Mouse (Mus musculus): ENCODE data around the gene Slc9b1. TPM values are rescaled to one million over a fixed set of nuclear protein-coding genes. Genes with fewer than 3 reads are reported as not detected.

Slc9b1 gene
- total RNA-seq (2021) = under 1 TPM; 0.23 to 0.44 TPM

GRCm38 (mm10) chr3:135347739-135348264, at the start of gene Slc9b1:
Gene Slc9b1 (plus strand): TSS chr3:135348029.
- no peak for DNase-seq (ENCODE audit: extremely low spot score in 1 of 2, low spot score in 1 of 2)

DNA sequence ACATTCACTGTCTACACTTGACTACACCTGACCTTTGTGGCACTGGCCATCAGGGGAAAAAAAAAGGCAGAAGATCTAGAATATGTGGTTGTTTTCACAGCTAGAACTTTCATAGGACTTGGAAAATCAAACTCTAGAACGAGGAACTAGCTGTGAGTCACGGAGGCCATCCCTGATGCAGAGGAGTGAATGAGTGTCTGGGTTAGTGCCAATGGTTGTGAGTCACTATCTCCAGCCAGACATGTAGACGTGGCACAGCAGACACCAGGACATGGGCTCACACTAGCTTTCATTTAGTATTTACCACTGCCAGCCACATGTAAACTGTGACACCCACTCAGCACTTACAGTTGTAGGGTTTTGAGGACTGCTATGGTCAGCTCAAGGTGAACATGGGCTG, 49.3 kb upstream of the Slc9b1 start:
- no peak for DNase-seq (ENCODE audit: extremely low spot score in 1 of 2, low spot score in 1 of 2)

- DNase-seq (ENCODE audit: extremely low spot score in 1 of 2, low spot score in 1 of 2) = no peak
Measured at GRCm38 (mm10) chr3:135300081-135300480, 47.7 kb upstream of the Slc9b1 start.

GRCm38 (mm10) chr3:135304060-135304459, 43.8 kb upstream of the Slc9b1 start:
- no peak for DNase-seq (ENCODE audit: extremely low spot score in 1 of 2, low spot score in 1 of 2)

DNA sequence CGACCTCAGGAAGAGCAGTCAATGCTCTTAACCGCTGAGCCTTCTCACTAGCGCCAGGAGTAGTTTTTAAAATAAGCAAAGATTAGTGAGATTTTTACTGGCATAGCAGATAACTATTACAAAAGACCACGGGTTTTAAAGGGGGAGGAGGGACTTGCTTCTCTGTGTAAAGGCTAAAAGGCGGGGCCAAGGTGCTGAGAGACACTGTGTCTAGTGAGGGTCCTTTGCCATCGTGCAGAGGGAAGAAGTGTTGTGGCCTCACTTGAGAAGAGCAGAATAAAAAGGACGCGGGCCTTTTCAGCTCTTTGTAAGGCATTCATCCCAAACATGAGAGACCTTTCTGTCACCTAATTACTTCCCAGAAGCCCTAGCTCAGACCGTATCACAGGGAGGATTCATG, 43.3 kb upstream of the Slc9b1 start:
- DNase-seq (ENCODE audit: extremely low spot score in 1 of 2, low spot score in 1 of 2) = no peak

DNA sequence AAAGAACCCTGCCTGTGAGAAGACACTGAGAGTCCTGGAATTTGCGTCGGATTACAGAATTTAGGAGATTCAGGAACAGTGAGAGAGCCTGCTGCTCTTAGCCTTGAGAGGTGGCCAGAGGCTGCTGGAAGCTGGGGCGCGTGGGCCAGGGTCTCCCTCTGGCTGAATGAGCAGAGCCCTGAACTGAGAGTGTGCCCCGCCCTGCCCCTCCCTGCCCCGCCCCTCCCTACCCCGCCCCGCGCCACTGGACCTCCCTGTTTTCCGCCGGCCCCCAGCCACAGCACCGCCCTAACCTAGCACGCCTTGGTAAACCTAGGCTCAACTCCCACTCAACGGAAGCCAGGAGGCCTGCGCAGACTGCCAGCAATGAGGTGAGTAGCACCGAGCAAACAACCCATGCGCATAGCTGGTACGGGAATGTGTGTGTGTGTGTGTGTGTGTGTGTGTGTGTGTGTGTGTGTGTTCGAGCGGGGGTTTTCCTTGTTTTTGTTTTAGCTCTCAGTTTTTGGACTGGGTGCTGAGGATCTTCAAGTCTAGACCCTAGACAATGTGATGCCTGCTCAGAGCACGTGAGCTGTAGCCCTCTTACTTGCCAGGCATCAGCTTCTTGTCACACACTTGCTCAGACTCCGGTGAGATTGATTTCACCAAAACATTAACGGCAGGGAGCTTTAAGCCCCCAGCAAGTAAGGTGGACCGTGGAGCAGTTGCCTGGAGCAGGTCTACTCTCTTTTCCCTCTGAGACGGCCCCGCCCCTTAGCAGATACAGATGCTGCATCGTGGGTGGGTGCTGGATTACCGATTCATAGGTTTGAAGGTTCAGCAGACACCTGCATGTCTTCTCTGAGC, 40.2 kb upstream of the Slc9b1 start, which contains the start of gene Slc9b2:
Slc9b2 (plus strand) TSS at position 290 of the 849 bp plus-strand sequence.
- peak in 1 of 2 experiments; percentile 17 for DNase-seq (ENCODE audit: extremely low spot score in 1 of 2, low spot score in 1 of 2)

DNA sequence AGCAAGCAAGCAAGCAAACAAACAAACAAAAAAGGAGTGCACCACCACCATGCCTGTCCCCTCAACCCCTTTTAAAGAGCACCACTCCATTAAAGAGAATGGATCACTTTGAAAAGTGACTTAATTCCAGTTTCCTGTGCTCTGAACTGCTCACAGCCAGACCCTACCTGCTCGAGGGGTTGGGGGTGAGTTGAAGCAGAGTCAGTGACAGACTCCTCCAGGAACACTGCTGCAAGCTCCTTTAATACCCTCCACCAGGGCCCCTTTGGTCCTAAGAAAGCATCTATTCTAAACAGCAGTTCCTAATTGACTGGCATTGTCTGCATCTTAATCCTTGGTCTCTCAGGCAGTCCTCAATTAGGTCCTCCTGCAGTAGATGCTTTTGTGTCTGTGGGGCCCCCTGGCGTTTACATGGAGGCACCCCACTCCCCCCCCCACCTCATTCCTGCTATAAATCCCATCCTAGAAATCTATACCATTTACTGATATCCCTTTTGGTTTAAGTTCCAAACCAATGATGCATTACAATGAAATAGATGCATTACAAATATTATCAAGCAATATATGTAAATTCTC, 34.8 kb upstream of the Slc9b1 start:
- no peak for DNase-seq (ENCODE audit: extremely low spot score in 1 of 2, low spot score in 1 of 2)

- DNase-seq (ENCODE audit: extremely low spot score in 1 of 2, low spot score in 1 of 2) = no peak
Measured at GRCm38 (mm10) chr3:135313727-135314126, 34.1 kb upstream of the Slc9b1 start.

DNA sequence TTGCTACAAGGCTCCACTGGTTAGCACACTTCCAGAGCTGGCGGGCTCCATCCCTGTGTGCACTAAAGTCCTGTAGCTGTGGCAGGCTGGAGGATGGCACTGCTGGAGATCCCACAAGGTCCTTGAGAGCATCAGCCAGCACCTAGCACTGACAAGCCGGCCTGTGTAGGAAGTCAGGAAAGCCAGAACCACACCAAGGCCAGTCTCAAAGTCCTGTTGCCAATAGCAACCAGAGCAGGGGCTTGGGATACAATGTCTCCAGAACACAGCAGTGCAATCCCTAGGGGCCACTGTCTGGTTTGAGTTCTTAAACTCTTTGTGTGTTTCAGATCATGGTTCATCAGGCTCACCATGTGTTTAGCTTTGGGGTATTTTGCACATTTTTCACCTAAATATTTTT, 33.0 kb upstream of the Slc9b1 start:
- no peak for DNase-seq (ENCODE audit: extremely low spot score in 1 of 2, low spot score in 1 of 2)

DNA sequence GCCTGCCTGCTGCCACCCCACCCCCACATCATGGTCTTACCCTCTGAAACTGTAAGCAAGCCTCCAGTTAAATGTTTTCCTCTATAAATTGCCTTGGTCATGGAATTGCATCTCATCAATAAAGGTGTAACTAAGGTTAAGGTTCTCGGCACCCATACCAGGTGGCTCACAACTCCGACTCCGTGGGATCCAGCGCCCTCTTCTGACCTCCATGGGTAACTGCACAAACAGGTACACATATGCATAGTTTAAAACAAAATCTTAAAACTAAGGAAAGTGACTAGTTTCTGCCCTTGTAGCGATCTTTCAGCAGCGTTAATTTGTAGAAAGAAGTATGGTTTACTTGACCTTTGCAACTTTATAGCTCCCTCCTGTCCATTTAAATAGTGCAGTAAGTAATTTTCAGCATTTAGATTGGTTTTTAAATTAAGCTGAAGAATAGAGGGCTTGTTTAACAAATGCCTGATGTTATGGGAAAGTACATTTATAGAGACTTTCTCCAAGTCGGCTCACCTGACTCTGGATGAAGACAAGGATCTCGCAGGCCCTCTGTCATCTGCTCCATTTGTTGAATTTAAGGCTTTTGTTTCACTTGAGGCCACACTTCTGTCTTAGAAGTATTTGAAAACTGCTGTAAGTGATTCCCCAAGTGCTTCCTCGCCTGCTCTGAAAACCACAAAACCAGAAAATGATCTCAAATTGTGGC, 32.0 kb upstream of the Slc9b1 start:
- no peak for DNase-seq (ENCODE audit: extremely low spot score in 1 of 2, low spot score in 1 of 2)

DNA sequence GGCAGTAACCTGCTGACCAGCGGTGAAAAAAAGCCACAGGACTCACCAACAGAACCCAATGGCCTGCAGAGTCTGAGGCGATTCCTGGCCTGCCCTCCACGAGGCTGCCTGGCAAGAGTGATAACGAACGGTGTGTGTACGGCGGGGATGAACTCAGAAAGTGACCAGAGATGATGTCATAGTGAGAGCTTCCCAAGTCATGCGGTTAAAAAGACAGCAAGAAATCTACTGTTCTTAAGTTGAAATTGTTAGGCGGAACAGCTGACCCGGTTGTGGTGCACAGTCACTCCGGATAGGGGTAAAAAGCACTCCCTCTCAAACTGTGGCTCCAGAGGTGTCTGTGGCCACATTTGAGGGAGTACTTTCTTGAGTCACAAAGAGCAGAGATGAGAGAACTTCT, 29.5 kb upstream of the Slc9b1 start:
- DNase-seq (ENCODE audit: extremely low spot score in 1 of 2, low spot score in 1 of 2) = no peak

- no peak for DNase-seq (ENCODE audit: extremely low spot score in 1 of 2, low spot score in 1 of 2)
Measured at GRCm38 (mm10) chr3:135324354-135324753, 23.5 kb upstream of the Slc9b1 start.

DNA sequence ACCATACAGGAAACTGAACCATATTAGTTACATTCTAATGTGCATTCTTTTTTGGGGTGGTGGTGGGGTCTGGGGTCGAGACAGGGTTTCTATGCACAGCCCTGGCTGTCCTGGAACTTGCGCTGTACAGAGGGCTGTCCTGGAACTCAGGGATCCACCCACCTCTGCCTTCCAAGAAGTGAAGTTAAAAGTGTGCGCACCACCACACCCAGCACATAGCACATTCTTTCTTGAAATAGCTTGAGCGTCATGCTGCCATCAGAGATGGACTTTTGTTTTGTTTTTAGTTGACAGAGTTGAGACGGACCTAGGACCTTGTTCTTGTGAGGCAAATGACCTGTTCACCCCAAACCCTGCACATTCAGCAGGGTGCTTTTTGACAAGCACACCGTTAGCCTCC, 20.7 kb upstream of the Slc9b1 start:
- no peak for DNase-seq (ENCODE audit: extremely low spot score in 1 of 2, low spot score in 1 of 2)

DNA sequence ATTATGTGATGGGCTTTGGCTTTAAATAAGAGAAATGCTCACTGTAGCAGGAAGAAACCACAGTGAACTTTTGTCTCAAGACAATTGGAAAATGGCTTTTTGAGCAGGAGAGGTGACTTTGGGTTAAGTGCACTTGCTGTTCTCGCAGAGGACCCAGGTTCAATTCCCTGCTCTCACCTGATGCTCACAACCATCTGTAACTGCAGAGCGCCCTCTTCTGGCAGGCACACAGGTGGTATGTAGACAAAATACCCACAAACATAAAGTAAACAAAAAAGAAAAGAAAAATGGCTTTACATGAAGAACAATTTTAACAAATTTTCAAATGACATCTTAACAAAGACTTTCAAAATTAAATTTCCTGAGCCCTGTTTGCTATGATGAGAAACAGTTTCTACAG, 20.2 kb upstream of the Slc9b1 start:
- no peak for DNase-seq (ENCODE audit: extremely low spot score in 1 of 2, low spot score in 1 of 2)

GRCm38 (mm10) chr3:135328560-135328959, 19.3 kb upstream of the Slc9b1 start:
- DNase-seq (ENCODE audit: extremely low spot score in 1 of 2, low spot score in 1 of 2) = peak in 1 of 2 experiments; percentile 51

DNA sequence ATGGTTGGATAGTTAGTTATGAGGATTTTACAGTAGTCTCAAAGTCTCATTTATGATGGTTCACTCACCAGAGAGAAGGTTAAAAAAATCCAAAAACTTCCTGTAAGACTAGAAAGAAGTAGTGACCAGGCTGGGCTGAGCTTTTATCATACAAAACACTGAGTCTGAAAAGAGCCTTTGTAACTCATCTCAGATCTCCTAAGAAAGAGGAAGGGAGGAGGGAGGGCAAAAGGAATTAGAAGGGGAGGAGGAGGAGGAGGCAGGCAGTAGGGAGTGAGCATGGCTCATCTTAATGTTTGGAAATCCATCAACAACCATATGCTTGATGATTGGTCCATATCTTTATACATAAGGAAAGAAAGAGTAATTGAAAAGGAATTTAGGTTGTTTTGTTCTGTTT, 15.1 kb upstream of the Slc9b1 start:
- DNase-seq (ENCODE audit: extremely low spot score in 1 of 2, low spot score in 1 of 2) = no peak

DNA sequence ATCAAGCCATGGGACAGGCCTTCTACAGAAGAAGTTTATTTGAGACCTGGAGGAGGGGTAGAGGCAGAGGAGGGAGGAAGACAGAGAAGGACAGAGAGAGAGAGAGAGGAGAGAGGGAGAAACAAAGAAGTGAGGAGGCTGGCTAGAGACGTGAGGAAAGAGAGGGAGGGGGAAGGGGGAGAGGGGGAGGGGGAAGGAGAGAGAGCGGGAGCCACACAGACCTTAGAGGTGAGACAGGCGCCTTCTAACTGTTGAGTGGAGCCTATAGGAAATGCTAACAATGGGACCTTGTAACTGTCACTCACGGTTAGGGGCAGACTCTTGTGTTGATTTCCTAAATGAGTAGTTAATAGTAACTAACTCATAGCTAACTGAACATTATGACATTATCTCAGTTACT, 14.1 kb upstream of the Slc9b1 start:
- DNase-seq (ENCODE audit: extremely low spot score in 1 of 2, low spot score in 1 of 2) = no peak

DNA sequence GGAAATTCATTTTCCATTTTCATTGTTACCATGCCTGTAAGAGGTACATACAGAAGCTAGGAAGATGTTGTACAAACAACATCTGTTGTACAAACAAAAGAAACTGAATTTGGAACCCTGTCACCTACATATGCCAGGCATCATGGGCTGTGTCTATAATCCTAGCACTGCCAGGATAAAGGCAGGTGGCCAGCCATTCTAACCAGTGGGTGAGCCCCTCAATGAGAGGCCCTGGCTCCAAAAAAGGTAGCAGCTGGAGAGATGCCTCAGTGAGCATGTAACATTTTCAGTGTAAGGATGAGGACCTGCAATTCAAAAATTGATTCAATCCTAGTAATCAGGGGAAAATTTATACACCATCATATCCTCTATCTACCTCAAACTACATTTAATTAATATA, 1.2 kb downstream of the Slc9b1 start:
- no peak for DNase-seq (ENCODE audit: extremely low spot score in 1 of 2, low spot score in 1 of 2)

DNA sequence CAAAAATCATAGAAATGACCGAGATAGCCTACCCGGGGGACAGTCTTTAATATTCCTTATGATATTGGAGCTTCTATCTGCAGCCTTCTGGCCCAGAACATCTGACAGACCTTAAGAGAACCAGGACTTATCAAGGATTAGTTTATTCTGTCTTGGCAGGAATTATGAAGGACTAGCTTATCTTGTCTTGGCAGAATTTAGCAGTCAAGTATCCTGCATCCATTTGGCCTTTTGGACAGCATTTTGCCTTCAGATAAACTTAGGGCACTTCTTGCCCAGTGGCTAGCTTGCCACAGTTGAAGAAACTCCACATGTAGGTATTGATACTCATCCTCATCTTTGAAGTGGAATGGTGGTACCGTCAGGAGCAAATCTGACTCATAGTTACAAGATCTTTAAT, 4.0 kb downstream of the Slc9b1 start:
- DNase-seq (ENCODE audit: extremely low spot score in 1 of 2, low spot score in 1 of 2) = no peak

DNA sequence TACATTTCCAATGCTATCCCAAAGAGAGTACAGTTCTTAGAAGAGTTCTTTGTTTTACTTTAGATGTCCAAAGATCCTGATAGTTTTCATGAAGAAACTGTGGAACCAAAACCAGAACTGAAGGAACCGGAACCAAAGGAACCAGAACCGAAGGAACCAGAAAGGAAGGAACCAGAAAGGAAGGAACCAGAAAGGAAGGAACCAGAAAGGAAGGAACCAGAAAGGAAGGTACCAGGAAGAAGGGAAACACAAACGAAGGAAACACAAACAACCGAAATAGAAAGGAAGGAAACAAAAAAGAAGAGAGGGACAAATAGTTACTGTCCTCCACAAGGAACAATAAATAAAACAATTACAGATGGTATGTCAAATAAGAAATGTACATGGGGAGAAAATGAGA, 9.6 kb downstream of the Slc9b1 start:
- no peak for DNase-seq (ENCODE audit: extremely low spot score in 1 of 2, low spot score in 1 of 2)

DNA sequence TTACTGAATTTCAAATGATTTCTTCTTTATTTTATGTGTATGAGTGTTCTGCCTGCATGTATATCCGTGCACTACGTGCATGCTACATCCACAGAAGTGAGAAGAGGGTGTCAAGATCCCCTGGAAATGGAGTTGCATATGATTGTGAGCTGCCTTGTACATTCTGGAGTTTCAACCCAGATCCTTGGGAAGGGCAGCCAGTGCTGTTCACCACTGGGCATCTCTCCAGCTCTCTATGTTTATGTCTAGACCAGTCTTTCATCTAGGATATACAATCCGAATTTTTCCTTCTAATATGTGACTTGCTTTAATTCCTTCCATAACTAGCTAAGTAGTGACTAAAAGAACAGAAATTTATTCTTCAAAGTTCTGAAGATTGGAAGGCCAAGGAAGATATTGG, 28.0 kb downstream of the Slc9b1 start:
- no peak for DNase-seq (ENCODE audit: extremely low spot score in 1 of 2, low spot score in 1 of 2)
